Mouse (Mus musculus) naive thymus-derived CD4-positive, alpha-beta T cell, adult 2 months (primary cell): ENCODE results near the gene Prdx6.
"Not testable (repeated sequence)": the region's sequence is repeated elsewhere in the genome, so short reads cannot be mapped to it uniquely, and the experiment has no call there.

Experiments
- DNase-seq: peaks from one replicate; pipeline ENCODE4 v3.0.0-alpha.2; 2011; ENCODE audit warnings: low read depth

Gene Prdx6

GRCm38 (mm10) chr1:161251417-161252265 lies 622 bp upstream of the Prdx6 start:
- no peak for DNase-seq

DNA sequence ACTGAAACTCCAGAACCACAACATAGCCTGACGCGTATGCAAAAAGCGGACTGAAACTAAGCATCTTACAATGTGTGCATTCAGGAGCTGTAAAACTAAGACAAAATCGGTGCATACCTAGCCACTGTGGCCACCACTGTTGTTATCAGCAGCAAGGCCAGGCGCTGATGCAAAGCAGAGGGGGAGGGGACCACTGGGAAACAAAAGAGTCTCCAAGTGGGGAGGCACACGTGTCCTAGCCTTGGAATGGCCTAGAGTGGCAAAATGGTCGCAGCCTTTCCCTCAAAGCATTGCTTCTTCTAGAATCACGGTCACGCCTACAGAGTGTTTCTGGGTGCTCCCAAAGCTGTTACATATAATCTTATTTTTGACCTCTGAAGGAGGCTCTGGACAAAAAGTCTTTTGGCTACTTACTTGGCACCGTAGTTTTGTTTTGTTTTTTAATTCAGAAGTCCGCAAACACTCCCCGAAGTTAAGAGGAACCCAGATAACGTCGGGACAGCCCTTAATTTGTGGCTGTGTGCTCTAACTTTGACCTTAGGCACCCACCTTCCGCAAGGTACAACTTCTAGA lies 902 bp downstream of the Prdx6 start:
- peak; percentile 58 for DNase-seq

DNA sequence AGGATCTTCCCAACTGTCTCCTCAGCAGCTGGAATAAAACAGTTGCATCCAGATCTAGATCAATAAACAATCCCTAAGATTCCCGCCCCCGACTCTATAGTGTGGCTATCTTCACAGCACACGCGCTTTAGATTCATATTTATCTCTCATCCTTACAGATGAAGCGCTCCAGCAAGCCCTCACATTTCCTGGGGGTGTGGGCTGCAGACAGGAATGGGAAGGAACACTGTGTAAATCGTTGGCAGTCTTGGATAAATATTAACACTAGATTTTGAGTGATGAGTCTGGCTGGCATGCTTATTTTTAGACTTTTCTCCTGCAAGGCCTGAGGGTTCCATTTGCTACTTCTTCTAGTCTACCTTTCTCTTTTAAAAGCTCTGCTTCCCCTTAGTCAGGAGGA lies 1.6 kb downstream of the Prdx6 start:
- no peak for DNase-seq

GRCm38 (mm10) chr1:161248685-161249084 lies 2.3 kb downstream of the Prdx6 start:
- DNase-seq, result peak; percentile 9

DNA sequence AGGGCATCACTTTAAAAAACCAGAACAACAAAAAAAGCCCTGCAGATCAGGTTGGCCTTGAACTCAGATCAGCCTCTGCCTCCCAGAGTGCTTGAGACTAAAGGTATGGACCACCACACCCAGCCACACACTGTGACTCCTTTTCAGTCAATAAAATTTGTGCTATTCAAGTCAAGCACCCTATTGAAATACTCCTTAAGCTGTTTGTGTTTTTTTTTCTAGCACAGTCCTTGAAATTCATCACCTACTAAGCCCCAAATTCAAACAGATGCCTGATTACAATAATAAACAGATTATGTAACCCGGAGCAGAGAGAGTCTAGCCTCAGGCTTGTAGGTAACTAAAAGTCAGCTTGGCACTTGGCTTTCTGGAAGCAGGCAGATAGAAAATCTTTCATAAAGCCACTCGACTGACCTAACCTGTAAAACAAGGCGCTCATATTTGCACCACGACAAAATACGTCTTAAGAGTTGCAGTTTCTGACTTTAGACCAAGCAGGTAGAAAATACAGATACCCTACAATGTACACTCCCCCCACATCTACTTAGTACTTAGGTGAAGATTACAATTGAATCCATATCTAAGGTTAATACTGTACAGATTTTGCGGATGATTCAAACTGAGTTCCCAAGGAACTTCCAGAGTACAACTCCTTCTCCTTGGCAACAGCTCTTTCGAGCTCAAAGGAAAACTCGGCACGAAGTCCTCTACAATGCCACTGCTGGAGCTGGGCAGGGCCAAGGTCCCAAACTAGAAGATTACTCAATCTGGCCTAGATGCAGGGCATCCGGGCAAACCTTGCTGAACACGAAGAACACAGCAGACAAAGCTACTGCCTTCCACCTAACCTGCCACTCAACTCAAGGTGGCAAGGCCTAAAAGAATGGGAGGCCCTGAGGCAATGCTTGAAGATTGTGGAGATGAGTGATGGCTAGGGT lies 3.1 kb downstream of the Prdx6 start:
- DNase-seq, result peak; percentile 15

- no peak for DNase-seq
Measured at GRCm38 (mm10) chr1:161247176-161247575, 3.8 kb downstream of the Prdx6 start.

DNA sequence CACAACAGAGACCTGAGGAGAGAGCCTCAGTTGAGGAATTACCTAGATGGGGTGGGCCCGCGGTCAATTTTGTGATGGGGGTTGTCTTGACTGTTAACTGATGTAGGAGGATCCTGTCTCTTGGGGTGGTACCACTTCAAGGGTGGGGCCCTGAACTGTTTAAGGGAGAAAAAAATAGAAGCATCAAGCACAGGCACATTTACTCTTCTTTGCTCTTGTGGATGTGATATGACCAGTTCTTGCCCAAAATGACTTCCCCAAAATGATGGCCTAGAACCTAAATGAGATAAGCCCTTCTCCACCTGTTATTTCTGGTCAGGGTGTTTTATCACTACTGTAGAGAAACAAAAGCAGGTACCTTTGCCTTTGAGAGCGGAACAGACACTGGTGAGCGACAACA lies 13.3 kb downstream of the Prdx6 start:
- DNase-seq, result no peak

- DNase-seq, result no peak
Measured at GRCm38 (mm10) chr1:161237339-161237738, 13.7 kb downstream of the Prdx6 start.

DNA sequence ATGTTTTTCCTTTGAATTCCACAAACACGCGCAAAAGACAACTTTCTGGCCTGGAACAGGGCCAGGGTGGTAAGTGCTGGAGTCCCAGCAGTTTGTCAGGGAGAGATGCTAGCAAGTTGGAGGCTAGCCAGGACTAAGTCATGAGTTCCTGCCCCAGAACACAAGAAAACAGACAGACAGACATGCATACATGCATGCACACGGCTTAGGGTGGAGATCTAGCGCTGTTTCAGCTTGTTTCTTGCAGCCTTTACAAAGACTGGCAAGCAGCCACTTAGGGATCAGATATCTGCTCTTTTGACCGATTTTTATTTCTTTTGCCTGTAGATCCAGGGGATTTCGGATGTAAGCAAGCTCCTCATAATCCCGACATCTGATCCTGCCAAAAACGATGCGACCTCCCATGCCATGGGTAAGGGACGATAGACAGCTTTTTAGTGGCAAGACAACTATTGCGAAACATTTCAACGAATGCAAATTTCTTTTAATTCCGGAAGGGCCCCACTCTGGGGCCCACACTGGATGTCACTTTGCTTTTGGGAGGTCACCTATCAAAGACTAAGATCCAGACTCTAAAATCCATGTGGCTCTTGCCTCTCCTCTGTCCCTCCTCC lies 17.7 kb downstream of the Prdx6 start:
- no peak for DNase-seq

- no peak for DNase-seq
Measured at GRCm38 (mm10) chr1:161232181-161232580, 18.8 kb downstream of the Prdx6 start.

DNA sequence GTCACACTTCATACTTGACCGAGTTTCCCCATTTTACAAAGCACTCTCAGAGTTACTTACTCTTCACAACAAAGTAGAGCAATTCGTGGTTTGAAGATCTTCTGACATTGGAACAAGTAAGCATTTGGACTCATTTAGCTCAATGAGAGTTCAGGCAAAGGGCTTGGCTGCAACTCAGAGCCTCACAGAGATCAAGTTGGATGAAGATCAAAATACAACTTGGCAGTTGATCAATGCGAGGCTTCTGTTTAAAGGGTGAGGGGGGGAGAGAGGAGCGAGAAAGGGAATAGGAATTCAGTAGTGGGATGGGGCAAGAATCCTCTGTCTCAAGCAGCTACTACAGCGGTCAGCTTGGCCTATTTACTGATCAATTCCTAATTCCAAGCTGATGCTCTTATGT lies 26.2 kb downstream of the Prdx6 start:
- no peak for DNase-seq

DNA sequence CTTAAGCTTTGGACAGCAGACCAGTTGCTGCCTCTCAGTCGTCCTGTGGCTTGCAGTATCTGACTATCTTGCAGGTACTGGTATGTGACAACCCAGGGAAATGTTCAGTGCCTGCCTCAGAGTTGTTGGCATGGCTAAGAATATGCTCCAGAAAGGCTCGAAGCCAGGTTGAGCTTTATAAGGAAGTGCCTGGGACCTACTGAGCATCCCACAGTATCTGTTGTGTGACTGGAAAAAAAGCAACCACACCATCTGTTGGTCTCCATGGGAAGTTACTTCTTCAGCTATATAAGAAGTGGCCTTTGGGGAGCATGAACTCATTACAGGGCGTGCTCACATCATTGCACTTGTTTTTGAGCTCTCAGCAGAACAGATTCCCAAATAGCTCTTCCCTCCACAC lies 31.2 kb downstream of the Prdx6 start:
- no peak for DNase-seq

- peak; percentile 77 for DNase-seq
Measured at GRCm38 (mm10) chr1:161214465-161214864, 36.6 kb downstream of the Prdx6 start.

DNA sequence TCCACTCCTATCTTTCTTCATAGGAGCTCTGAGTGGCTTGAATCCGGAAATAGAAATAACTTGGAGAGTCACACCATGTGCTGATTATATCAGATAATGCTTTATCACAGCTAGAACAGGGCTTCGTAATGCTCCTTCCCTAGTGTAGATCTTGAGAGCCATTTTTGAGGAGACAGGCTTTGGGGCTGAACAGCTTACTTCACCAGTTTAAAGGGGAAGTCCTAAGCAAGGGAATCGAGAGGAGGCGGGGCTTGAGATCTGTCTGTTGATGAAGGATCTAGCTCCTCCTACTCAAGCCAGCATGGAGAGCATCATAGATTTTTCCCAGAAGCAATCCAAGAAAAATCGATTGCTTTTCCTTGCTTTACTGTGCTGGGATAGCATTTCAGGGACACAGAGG lies 51.2 kb downstream of the Prdx6 start:
- DNase-seq, result no peak

- DNase-seq, result not testable (repeated sequence)
Measured at GRCm38 (mm10) chr1:161196364-161196763, 54.7 kb downstream of the Prdx6 start.

DNA sequence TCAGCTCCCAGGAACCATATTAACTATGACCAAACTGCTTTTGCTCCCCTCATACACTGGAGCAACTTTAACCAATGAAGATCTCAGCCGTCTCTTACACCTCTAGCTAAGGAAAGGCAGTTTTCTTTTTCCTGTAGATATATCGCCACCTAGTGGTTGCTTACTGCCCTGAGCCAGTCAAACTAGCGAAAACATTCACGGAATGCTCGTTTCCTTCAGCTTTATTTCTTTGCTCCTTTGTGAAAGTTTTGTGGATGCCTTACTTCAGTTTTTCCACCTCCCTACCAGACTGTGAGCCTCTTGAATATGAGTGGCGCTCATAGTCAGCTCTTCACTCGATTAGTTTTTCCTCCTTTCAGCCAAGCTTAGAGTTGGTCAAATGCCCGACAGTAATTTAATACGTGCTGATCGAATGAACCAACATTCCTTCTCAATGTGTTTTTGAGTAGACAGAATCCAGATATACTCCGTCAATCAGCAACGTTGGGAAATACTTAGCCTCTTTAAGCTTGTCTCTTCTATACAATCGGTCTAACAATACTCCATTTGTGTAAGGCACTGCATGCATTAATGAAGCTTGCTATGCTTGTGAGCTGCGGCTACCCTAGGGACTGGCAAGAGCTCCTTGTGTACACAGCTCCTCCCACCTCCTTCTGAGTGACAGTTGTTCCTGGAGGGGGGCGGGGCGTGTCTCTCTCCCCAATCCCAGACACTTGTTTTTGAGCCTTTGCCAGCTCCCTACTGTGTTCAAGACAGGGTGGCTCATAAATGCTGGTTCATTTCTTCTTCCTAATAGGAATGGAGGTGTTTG lies 55.3 kb downstream of the Prdx6 start:
- DNase-seq, result peak; percentile 80

DNA sequence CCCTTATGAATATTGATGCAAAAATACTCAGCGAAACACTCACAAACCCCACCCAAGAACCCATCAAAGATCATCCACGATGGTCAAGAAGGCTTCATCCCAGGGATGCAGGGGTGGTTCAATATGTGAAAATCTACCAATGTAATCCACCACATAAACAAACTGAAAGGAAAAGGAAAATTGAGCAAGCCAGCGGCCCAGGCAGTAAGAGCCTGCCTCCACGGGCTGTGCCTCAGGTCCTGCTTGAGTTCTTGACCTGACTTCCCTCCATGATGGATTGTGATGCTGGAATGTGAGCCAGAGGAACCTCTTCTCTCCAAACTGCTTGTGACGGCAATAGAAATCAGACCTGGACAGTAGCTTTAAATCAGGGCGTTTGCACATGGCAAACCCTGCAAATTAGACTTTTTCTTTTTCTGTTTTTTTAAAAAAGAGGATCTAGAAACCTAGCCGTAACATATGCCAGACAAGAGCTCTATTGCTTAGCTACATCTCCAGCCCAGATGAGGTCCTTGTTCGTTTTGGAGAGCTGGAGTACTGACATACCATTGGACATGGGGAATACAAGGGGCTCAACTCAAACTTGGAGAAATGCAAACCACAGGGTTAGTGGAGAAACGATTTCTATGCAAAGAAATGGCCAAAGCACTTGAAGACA lies 60.6 kb downstream of the Prdx6 start:
- no peak for DNase-seq
